Mouse (Mus musculus) ovary, postnatal 14 days (tissue): ENCODE results near the gene Arhgef18.

Experiments
- DNase-seq: peaks from one replicate; pipeline ENCODE4 v3.0.0; 2022; ENCODE audit warnings: low spot score

Arhgef18 gene

DNA sequence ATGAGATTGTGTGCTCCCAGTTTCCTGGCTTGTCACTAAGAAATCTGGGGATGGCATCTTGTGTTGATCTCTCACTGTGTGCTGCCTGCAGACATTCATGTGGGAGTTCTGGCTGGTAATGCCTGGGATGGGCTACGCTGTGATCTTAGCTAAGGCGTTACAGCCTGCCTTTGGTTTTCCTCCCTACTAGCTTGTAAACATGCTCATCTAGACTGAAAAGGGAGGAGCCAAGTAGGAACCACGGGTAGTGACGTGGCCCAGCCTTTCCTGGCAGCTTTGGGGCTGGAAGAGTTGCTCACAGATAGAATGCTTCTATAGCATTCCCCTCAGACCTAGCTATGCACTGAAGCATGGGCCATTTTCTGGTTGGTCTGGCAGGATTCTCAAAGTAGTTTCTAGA lies 109.4 kb downstream of the Arhgef18 start:
- no peak for DNase-seq
